Comparison of ENCODE assay signal across 8 mouse cellular contexts in the genomic region with DNA sequence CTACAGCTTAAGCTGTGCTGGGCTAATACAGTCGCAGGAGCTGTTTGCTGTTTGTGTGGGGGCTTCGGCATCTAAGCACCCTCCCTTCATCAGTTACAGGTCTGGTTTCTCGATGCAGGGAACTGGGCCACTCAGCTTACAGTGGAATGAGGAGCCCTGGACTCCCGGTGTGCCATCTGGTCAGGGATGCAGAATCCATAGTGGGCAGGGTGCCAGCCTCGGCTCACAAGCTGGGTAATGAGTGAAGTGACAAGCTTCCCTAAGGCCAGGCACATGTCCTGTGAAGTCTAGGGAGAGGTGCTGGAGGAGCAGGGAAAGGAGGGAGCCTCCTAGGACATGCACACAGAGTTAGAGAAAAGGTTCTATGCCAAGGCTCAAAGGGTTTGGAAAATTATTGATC.
DNase-seq lines count a peak whose midpoint lies in the region; ATAC-seq and TF ChIP-seq lines count a peak whose summit lies in the region.

No protein-coding gene starts in this region.

- peak; percentile 67 for DNase-seq in hindbrain, postnatal 0 days (ENCODE audit: low spot score)
- DNase-seq in Muller cell, postnatal 12 days (ENCODE audit: inconsistent ontology term): peak; percentile 82
- DNase-seq in brain, adult 2 months (ENCODE audit: low read depth, low spot score): peak; percentile 97
- DNase-seq in heart, postnatal 14 days: peak; percentile 40 to 59
- DNase-seq in lung, postnatal 25 days (ENCODE audit: low spot score): no peak
- no peak for DNase-seq in frontal cortex, postnatal 14 days (ENCODE audit: low spot score in 2 of 2)

- peak; percentile 71 for ATAC-seq in hindbrain, postnatal 0 days
- ATAC-seq in hindbrain, embryonic 12.5 days (ENCODE audit: low FRiP score): no peak
- no peak for ATAC-seq in megakaryocyte, adult 5-6 weeks (ENCODE audit: poor library complexity, severe bottlenecking)

- no peaks in the 10 kb centered on the region for H3K4me1 ChIP-seq in hindbrain, postnatal 0 days (ENCODE audit: insufficient read depth, low read length)
- no peaks in the 10 kb centered on the region for H3K4me1 ChIP-seq in hindbrain, embryonic 12.5 days

- H3K9me3 ChIP-seq in hindbrain, postnatal 0 days (ENCODE audit: low read length): no peaks in the 10 kb centered on the region
- H3K9me3 ChIP-seq in hindbrain, embryonic 12.5 days (replicated peaks): no peaks in the 10 kb centered on the region

- H3K9ac ChIP-seq in hindbrain, postnatal 0 days (replicated peaks; ENCODE audit: low read length): no peak overlapping the region
- no peak overlapping the region for H3K9ac ChIP-seq in hindbrain, embryonic 12.5 days

- H3K36me3 ChIP-seq in hindbrain, postnatal 0 days (ENCODE audit: insufficient read depth, low read length): no peaks in the 10 kb centered on the region
- H3K36me3 ChIP-seq in hindbrain, embryonic 12.5 days: no peaks in the 10 kb centered on the region

- no peak overlapping the region for H3K27ac ChIP-seq in hindbrain, postnatal 0 days
- no peak overlapping the region for H3K27ac ChIP-seq in hindbrain, embryonic 12.5 days

- no peak for TF ChIP-seq CTCF in hindbrain, postnatal 0 days (IDR thresholded peaks at IDR 0.05; ENCODE audit: low read depth)

- H3K4me3 ChIP-seq in hindbrain, postnatal 0 days (ENCODE audit: low read length): no peak overlapping the region
- H3K4me3 ChIP-seq in hindbrain, embryonic 12.5 days: no peak overlapping the region

- H3K27me3 ChIP-seq in hindbrain, postnatal 0 days (ENCODE audit: insufficient read depth, low read length): no peaks in the 10 kb centered on the region
- no peaks in the 10 kb centered on the region for H3K27me3 ChIP-seq in hindbrain, embryonic 12.5 days

- 40% methylated on average over 5 of the region's 5 CpGs for WGBS in hindbrain, postnatal 0 days
- 73% methylated on average over 5 of the region's 5 CpGs for WGBS in hindbrain, embryonic 12.5 days

- intact Hi-C loops in heart, postnatal 14 days (cut with DNase I): no loop called here

- no peak overlapping the region for H3K4me2 ChIP-seq in hindbrain, postnatal 0 days (ENCODE audit: low read depth, low read length)
- H3K4me2 ChIP-seq in hindbrain, embryonic 12.5 days (replicated peaks): no peak overlapping the region

Comparison
In these comparisons a context has a peak if more than half of its experiments do, and no peak if none do; other contexts are left out.
1. DNase-seq: peak in hindbrain, postnatal 0 days (single experiment), Muller cell, postnatal 12 days (single experiment), brain, adult 2 months (single experiment) and heart, postnatal 14 days (2 of 2); none in lung, postnatal 25 days (single experiment) and frontal cortex, postnatal 14 days (0 of 2).